Mouse (Mus musculus) skeletal muscle tissue, adult 2 months (tissue): Measurements from ENCODE around the gene Gm20388.
"Not testable (repeated sequence)": the region's sequence is repeated elsewhere in the genome, so short reads cannot be mapped to it uniquely, and the experiment has no call there.

Source experiments
- DNase-seq: peaks from one replicate; pipeline ENCODE4 v3.0.0-alpha.2; 2012; ENCODE audit warnings: low read depth, low spot score

Gm20388 gene

GRCm38 (mm10) chr8:121418081-121418480 lies 1507.4 kb downstream of the Gm20388 start:
- no peak for DNase-seq

GRCm38 (mm10) chr8:121419551-121419950 lies 1508.9 kb downstream of the Gm20388 start:
- no peak for DNase-seq

GRCm38 (mm10) chr8:121421009-121421408 lies 1510.4 kb downstream of the Gm20388 start:
- DNase-seq = no peak

- DNase-seq = no peak
Measured at GRCm38 (mm10) chr8:121424080-121424479, 1513.4 kb downstream of the Gm20388 start.

- DNase-seq = no peak
Measured at GRCm38 (mm10) chr8:121424600-121424999, 1514.0 kb downstream of the Gm20388 start.

- DNase-seq = no peak
Measured at GRCm38 (mm10) chr8:121431499-121431898, 1520.9 kb downstream of the Gm20388 start.

GRCm38 (mm10) chr8:121433466-121433865 lies 1522.8 kb downstream of the Gm20388 start:
- DNase-seq = no peak

GRCm38 (mm10) chr8:121436656-121437055 lies 1526.0 kb downstream of the Gm20388 start:
- no peak for DNase-seq

- no peak for DNase-seq
Measured at GRCm38 (mm10) chr8:121437506-121437905, 1526.9 kb downstream of the Gm20388 start.

- DNase-seq = no peak
Measured at GRCm38 (mm10) chr8:121438111-121438510, 1527.5 kb downstream of the Gm20388 start.

GRCm38 (mm10) chr8:121439351-121439750 lies 1528.7 kb downstream of the Gm20388 start:
- DNase-seq = no peak

- no peak for DNase-seq
Measured at GRCm38 (mm10) chr8:121443361-121443760, 1532.7 kb downstream of the Gm20388 start.

- DNase-seq = not testable (repeated sequence)
Measured at GRCm38 (mm10) chr8:121444521-121444920, 1533.9 kb downstream of the Gm20388 start.

- DNase-seq = no peak
Measured at GRCm38 (mm10) chr8:121445027-121445471, 1534.4 kb downstream of the Gm20388 start.

GRCm38 (mm10) chr8:121446133-121446532 lies 1535.5 kb downstream of the Gm20388 start:
- no peak for DNase-seq

- DNase-seq = no peak
Measured at GRCm38 (mm10) chr8:121446862-121447261, 1536.2 kb downstream of the Gm20388 start.

GRCm38 (mm10) chr8:121450211-121450610 lies 1539.6 kb downstream of the Gm20388 start:
- DNase-seq = no peak

- DNase-seq = peak; percentile 38
Measured at GRCm38 (mm10) chr8:121451404-121452076, 1540.9 kb downstream of the Gm20388 start.

- DNase-seq = no peak
Measured at GRCm38 (mm10) chr8:121454737-121455136, 1544.1 kb downstream of the Gm20388 start.

- no peak for DNase-seq
Measured at GRCm38 (mm10) chr8:121461192-121461591, 1550.6 kb downstream of the Gm20388 start.

GRCm38 (mm10) chr8:121462092-121462491 lies 1551.5 kb downstream of the Gm20388 start:
- DNase-seq = no peak

- DNase-seq = no peak
Measured at GRCm38 (mm10) chr8:121468083-121469071, 1557.7 kb downstream of the Gm20388 start.
